Mouse (Mus musculus) forebrain, embryonic 11.5 days (tissue): ENCODE results near the gene Vav3. TPM values are rescaled to one million over a fixed set of nuclear protein-coding genes. Genes with fewer than 3 reads are reported as not detected.
A peak's percentile ranks its signal among the peaks of the same experiment; 100 is the strongest.

Experiments used
- ATAC-seq: fragments of 200-750 bp; cut with Nextera tagmentation; replicated peaks from 2 replicates; pipeline ENCODE4 v1.8.0; 2017; ENCODE audit warnings: moderate TSS enrichment; ENCODE audit not compliant: low FRiP score
- DNase-seq: peaks from one replicate; pipeline ENCODE4 v3.0.0-alpha.2; 2017; ENCODE audit warnings: low spot score
- H3K27ac ChIP-seq: fragments of 300-500 bp; sonication (generic); 2 replicates; pipeline ENCODE4 v1.5.1; 2014; ENCODE audit warnings: low read depth, low read length
- H3K27me3 ChIP-seq: fragments of 300-500 bp; sonication (generic); 2 replicates; pipeline ENCODE4 v1.6.1; 2014; ENCODE audit warnings: mild to moderate bottlenecking, low read length, mixed read lengths; ENCODE audit not compliant: control insufficient read depth, insufficient read depth
- H3K36me3 ChIP-seq: fragments of 300-500 bp; sonication (generic); 2 replicates; pipeline ENCODE4 v1.6.1; 2014; ENCODE audit warnings: mild to moderate bottlenecking, low read length, moderate library complexity, mixed read lengths; ENCODE audit not compliant: control insufficient read depth, insufficient read depth
- H3K4me1 ChIP-seq: fragments of 300-500 bp; sonication (generic); replicated peaks from 2 replicates; pipeline ENCODE4 v1.6.1; 2014; ENCODE audit warnings: low read length, mixed read lengths; ENCODE audit not compliant: control insufficient read depth, insufficient read depth
- H3K4me2 ChIP-seq: fragments of 300-500 bp; sonication (generic); 2 replicates; pipeline ENCODE4 v1.6.1; 2014; ENCODE audit warnings: low read depth, mild to moderate bottlenecking, low read length, moderate library complexity, mixed read lengths; ENCODE audit not compliant: severe bottlenecking
- H3K4me3 ChIP-seq: fragments of 300-500 bp; sonication (generic); 2 replicates; pipeline ENCODE4 v1.5.1; 2014; ENCODE audit warnings: low read depth, low read length
- H3K9ac ChIP-seq: fragments of 300-500 bp; sonication (generic); 2 replicates; pipeline ENCODE4 v1.6.1; 2014; ENCODE audit warnings: low read length
- H3K9me3 ChIP-seq: fragments of 300-500 bp; sonication (generic); 2 replicates; pipeline ENCODE4 v1.6.1; 2016; ENCODE audit warnings: low read length, mixed read lengths; ENCODE audit not compliant: control insufficient read depth
- WGBS: fragments of 180-500 bp; shearing (Covaris S2); extraction: QIAGEN DNeasy Blood & Tissue Kit; methylation state at CpG from one replicate; pipeline ENCODE4 v1.1.7; 2014; 5-methylcytosine and 5-hydroxymethylcytosine counted together
- polyA plus RNA-seq: library from polyadenylated mRNA; unstranded; fragments of >200 nt; fragmentation: Nextera tagmentation; extraction: Ambion mirVana; gene quantifications from 2 replicates; pipeline ENCODE4 v1.2.1, GENCODE M21; 2014

Gene Vav3
- polyA plus RNA-seq, 1 experiment from 2014 or later: 9.2 TPM

DNA sequence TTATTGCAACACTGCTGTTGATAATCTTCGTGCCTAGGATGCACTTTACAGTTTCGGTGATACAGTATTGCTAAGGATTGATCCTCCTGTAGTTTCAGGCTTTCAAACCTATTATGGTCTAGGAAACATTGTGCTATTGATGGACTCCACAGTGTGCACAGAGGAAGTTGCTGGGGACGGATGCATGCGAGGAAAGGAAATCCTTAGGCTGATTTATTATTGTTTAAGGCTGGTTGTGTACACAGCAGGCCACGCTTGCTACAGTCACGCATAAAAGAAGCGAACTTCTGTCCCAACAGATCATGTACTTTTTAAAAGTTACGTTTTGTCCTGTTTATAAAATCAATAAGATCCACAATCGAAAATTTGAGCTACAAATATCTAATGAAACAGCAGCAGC, 1.2 kb upstream of the Vav3 start:
- ATAC-seq (no peak), DNase-seq (no peak)
- H3K9me3 ChIP-seq: no peaks in the 10 kb centered on the region
- H3K4me2 ChIP-seq: no peak overlapping the region
- no peak overlapping the region for H3K4me3 ChIP-seq
- no peaks in the 10 kb centered on the region; the same call in 1 of the 2 replicates for H3K27me3 ChIP-seq
- no peaks in the 10 kb centered on the region for H3K36me3 ChIP-seq
- 76% methylated on average over 9 of the region's 9 CpGs for WGBS
- H3K9ac ChIP-seq: no peak overlapping the region
- no peaks in the 10 kb centered on the region; the same call in 1 of the 2 replicates for H3K4me1 ChIP-seq
- no peak overlapping the region for H3K27ac ChIP-seq

DNA sequence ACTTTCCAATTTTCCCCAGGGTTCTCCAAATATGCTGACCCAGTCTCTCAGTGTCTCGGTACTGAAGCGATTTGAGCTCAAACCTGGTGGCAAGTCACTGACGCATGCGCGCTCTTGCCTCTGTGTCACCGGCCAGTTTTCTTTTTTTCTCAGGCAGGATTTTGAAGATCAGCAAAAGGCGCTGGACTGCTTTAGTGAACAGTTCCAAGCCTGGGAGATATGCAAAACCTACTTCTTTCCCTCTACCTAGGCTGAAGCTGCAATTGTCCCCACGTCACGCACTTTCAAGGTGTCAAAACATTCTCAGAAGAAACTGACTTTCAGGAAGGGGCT, 546 bp upstream of the Vav3 start:
- H3K4me3 ChIP-seq: peak overlapping the region; percentile 67
- under 1% methylated on average over 9 of the region's 9 CpGs for WGBS
- DNase-seq (peak; percentile 74), ATAC-seq (peak; percentile 37)
- H3K4me1 ChIP-seq: no peaks in the 10 kb centered on the region; the same call in 1 of the 2 replicates
- H3K9ac ChIP-seq: peak overlapping the region; percentile 71
- H3K36me3 ChIP-seq: no peaks in the 10 kb centered on the region
- no peaks in the 10 kb centered on the region; the same call in 1 of the 2 replicates for H3K27me3 ChIP-seq
- peak overlapping the region; percentile 84 for H3K4me2 ChIP-seq
- no peaks in the 10 kb centered on the region for H3K9me3 ChIP-seq
- H3K27ac ChIP-seq: no peak overlapping the region; the same call in 1 of the 2 replicates

DNA sequence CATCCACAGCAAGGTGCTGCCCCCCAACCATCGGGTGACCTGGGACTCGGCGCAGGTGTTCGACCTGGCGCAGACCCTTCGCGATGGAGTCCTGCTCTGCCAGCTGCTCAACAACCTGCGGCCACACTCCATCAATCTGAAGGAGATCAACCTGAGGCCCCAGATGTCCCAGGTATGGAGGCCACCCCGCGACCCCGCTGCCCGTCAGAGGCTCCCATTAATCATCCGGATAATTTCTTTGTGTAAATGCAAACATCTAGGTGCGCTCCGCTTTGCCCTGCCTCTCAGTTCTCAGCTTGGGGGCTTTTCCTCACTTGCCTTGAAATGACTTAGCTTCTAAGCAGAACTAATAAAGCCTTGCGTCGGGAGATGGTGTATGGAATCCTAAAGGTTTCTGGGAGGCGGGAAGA, 623 bp downstream of the Vav3 start:
- H3K27me3 ChIP-seq: no peaks in the 10 kb centered on the region; the same call in 1 of the 2 replicates
- H3K9ac ChIP-seq: peak overlapping the region; percentile 71
- H3K4me3 ChIP-seq: peak overlapping the region; percentile 67
- ATAC-seq: no peak
- no peak for DNase-seq
- no peaks in the 10 kb centered on the region for H3K9me3 ChIP-seq
- under 1% methylated on average over 18 of the region's 18 CpGs for WGBS
- H3K36me3 ChIP-seq: no peaks in the 10 kb centered on the region
- no peak overlapping the region for H3K27ac ChIP-seq
- no peaks in the 10 kb centered on the region; the same call in 1 of the 2 replicates for H3K4me1 ChIP-seq
- peak overlapping the region; percentile 84 for H3K4me2 ChIP-seq

DNA sequence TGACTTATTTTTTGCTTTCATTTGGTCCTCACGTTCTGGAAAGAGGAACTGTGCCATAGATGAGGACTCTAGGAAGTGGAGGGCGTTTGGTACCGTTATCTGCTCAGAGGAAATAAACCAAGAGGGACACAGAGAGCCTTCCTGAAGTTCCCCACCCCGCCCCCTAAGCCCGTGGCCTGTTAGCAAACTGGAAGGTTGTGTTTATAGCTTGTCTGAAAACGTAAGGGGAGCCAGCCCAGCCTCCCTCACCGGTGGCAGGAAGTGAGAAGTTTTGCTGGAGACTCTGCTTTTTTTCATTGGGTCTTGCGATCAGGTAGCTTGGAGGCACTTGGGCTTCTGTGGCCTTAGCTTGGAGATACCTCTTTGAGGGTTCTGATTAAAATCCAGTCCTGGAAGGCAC, 1.2 kb downstream of the Vav3 start:
- H3K4me1 ChIP-seq: no peaks in the 10 kb centered on the region; the same call in 1 of the 2 replicates
- no peaks in the 10 kb centered on the region for H3K9me3 ChIP-seq
- no peak for ATAC-seq
- H3K9ac ChIP-seq: 0 out of 2 replicates have a peak overlapping the region, but pooled peaks have one; percentile 21
- H3K27me3 ChIP-seq: no peaks in the 10 kb centered on the region; the same call in 1 of the 2 replicates
- H3K27ac ChIP-seq: no peak overlapping the region
- WGBS: 3% methylated on average over 8 of the region's 8 CpGs
- H3K36me3 ChIP-seq: no peaks in the 10 kb centered on the region
- peak overlapping the region; percentile 67 for H3K4me3 ChIP-seq
- DNase-seq: no peak
- peak overlapping the region; percentile 84 for H3K4me2 ChIP-seq

DNA sequence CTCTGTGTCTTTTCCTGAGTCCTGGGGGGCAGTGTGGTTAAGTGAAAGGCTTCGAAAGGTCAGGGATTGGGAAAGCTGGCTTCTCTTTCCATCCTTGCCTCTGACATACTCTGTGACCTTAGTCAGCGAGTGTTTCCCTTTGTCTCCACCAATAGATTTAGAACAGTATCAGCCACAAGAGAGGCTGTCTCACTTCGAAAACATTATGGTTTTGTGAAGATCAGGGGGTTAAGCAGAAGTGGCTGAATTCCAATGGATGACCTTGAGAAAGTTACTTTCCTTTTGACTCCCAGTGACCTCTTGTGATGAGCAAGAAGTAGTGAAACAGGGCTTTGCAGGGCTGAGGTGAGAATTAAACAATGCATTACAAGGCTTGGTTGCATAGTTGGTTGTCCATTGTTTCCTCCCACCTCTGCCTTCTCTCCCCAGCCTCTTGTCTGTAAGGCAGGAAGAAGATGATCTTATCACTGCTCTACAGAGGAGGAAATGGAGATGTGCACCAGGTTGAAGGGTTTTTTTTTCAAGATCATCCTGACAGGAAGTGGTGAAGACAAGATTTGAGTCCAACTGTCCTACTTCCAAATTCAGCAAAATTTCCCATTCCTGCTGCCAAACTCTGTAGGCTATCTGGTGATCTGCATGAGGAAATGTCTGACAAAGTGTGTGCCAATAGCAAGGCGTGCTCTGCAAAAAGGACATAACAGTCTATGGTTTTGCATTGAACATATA, 11.7 kb downstream of the Vav3 start:
- 88% methylated on average over 4 of the region's 4 CpGs for WGBS
- no peaks in the 10 kb centered on the region for H3K36me3 ChIP-seq
- ATAC-seq (no peak), DNase-seq (no peak)
- H3K9me3 ChIP-seq: no peaks in the 10 kb centered on the region
- no peaks in the 10 kb centered on the region for H3K27me3 ChIP-seq
- H3K4me2 ChIP-seq: no peak overlapping the region
- no peaks in the 10 kb centered on the region for H3K4me1 ChIP-seq
- no peak overlapping the region for H3K4me3 ChIP-seq
- no peak overlapping the region for H3K9ac ChIP-seq
- H3K27ac ChIP-seq: no peak overlapping the region

DNA sequence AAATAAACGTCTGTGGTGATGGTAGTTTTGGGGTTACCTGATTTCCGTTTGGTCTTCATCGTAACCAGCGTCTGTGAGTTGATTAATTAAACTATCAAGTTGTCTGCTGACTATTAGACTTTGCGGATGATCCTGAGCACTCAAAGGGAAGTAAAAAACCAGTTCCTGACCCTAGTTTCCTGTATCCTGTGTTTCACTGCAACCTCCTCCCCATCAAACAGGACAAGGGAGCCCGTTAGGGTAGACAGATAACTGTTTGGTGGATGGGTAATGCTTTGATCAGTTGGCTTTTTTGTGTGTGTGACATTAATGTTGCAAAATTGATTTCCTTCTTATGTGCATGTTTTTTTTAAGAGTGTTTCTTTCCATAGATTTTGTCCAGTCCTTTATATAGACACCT, 12.2 kb downstream of the Vav3 start:
- H3K4me1 ChIP-seq: no peaks in the 10 kb centered on the region
- no peak for ATAC-seq
- no peak overlapping the region for H3K4me3 ChIP-seq
- no peak for DNase-seq
- H3K27me3 ChIP-seq: no peaks in the 10 kb centered on the region
- H3K9me3 ChIP-seq: no peaks in the 10 kb centered on the region
- no peaks in the 10 kb centered on the region for H3K36me3 ChIP-seq
- H3K27ac ChIP-seq: no peak overlapping the region
- no peak overlapping the region for H3K9ac ChIP-seq
- no peak overlapping the region for H3K4me2 ChIP-seq
- 85% methylated on average over 6 of the region's 6 CpGs for WGBS

DNA sequence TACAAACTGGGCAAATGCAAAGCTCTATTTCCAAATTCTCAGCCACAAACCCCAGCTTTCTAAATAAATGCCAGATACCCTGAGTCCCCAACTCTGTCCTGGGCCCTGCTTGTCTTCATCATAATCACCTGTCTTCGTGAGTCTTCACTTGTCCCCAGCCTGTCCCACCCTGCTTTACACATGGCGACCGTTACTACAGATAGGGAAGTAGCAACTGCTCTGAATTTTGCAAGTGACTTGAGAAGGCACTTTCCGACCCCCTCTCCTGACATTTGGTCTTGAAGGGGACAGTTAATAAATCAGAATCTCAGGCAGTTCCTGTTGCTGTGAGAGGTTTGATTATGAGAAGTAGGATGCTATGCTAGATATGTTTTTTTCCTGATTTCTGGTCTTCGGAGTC, 13.4 kb downstream of the Vav3 start:
- 96% methylated on average over 5 of the region's 5 CpGs for WGBS
- Histone ChIP-seq H3K4me2 (no peak overlapping the region), H3K4me3 (no peak overlapping the region), H3K36me3 (no peaks in the 10 kb centered on the region), H3K27me3 (no peaks in the 10 kb centered on the region), H3K9me3 (no peaks in the 10 kb centered on the region), H3K27ac (no peak overlapping the region), H3K9ac (no peak overlapping the region), H3K4me1 (no peaks in the 10 kb centered on the region)
- DNase-seq (no peak), ATAC-seq (no peak)

DNA sequence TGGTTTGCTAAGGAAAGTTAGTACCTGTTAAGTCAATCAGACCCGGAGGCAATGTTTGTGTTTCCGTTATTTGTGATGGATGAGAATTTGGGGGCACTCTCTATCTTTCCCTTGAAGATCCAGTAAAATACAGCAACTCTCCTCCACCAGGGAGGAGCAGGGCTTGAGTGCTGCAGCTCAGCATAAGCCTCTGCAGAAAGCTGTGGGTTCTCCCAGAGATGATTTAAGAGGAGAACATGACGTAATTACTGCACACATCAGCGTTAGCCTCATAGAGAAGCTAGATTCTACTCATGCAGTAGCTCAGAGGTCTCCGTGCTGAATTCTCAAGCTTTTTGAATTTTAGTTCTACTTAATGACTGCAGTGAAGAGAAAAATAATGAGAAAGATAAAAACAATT, 14.7 kb downstream of the Vav3 start:
- DNase-seq (no peak), ATAC-seq (no peak)
- Histone ChIP-seq H3K9ac (no peak overlapping the region), H3K36me3 (no peaks in the 10 kb centered on the region), H3K27me3 (no peaks in the 10 kb centered on the region), H3K4me1 (no peaks in the 10 kb centered on the region), H3K27ac (no peak overlapping the region), H3K4me3 (no peak overlapping the region), H3K9me3 (no peaks in the 10 kb centered on the region), H3K4me2 (no peak overlapping the region)
- 89% methylated on average over 5 of the region's 5 CpGs for WGBS

DNA sequence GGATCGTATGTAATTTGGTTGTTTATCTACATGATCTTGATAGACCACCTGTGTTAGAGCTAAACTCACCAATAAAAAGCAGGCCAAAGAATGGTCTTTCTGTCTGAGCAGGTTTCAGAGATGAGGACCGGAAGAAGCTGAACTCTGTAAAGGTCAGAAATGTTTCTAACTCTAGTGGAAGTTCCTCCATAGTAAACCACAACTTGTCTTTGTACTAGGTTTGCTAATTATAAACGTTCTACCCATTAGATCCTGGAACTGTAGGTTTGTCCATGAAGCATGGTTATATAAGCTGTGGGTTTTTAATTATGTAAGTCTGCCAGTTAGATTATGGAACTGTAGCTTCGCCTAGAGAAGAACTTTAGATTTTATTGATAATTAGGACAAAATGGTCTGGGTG, 20.3 kb downstream of the Vav3 start:
- Histone ChIP-seq H3K27me3 (no peaks in the 10 kb centered on the region), H3K4me1 (no peaks in the 10 kb centered on the region), H3K9me3 (no peaks in the 10 kb centered on the region), H3K9ac (no peak overlapping the region), H3K4me2 (no peak overlapping the region), H3K27ac (no peak overlapping the region), H3K4me3 (no peak overlapping the region), H3K36me3 (no peaks in the 10 kb centered on the region)
- ATAC-seq (no peak), DNase-seq (no peak)
- 86% methylated on average over 4 of the region's 4 CpGs for WGBS
